Mouse (Mus musculus): ENCODE data around the gene Adcy5. TPM values are rescaled to one million over a fixed set of nuclear protein-coding genes. Genes with fewer than 3 reads are reported as not detected.

Gene Adcy5
- polyA plus RNA-seq, 2 experiments, result 0.10 to 0.32 TPM

DNA sequence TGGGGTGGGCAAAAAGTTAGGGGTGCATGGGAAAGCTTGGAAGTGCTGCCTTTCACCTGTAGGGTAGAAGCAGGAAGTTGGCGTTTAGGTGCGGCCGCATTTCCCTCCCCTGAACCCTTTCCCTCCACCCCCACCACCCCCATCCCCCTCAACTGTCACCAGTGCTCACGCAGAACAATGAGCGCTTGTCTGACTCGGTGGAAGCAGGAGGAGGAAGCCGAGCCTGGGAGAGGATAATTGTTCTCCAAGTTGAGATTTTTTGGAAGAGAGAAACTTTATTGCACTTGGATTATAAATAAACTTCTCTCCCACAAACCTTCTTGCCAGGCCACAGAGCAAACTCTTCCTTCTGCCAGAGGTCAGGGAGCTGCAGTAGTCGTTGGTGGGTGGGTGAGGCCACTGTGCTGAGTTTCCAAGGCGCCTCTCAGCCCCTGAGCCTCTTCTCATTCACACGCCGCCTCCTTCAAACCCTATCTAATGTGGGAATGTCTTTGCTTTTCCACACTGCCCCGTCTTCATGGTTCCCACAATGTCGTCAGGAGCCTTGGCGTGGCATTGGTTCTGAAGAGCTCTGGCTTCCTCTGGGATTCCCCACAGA is 77.6 kb downstream of the Adcy5 start:
- Histone ChIP-seq H3K4me3 (ENCODE audit: insufficient read depth in 1 of 2, low read depth in 2 of 2, low read length in 2 of 2) (no peak overlapping the region), H3K9ac (replicated peaks) (no peak overlapping the region), H3K27ac (no peak overlapping the region), H3K4me1 (replicated peaks; ENCODE audit: control insufficient read depth in 2 of 2, insufficient read depth in 2 of 2, low read length in 1 of 2) (no peaks in the 10 kb centered on the region), H3K9me3 (ENCODE audit: control insufficient read depth, low read length) (no peaks in the 10 kb centered on the region), H3K36me3 (replicated peaks; ENCODE audit: control insufficient read depth, insufficient read depth, low read depth) (no peaks in the 10 kb centered on the region), H3K4me2 (ENCODE audit: low read depth) (no peak overlapping the region), H3K27me3 (ENCODE audit: control insufficient read depth, insufficient read depth, low read length) (no peaks in the 10 kb centered on the region)
- no peak for TF ChIP-seq CTCF (IDR thresholded peaks at IDR 0.05; ENCODE audit: low read depth)
- TF ChIP-seq EP300 (IDR thresholded peaks at IDR 0.05; ENCODE audit: low read depth), result no peak
- DNase-seq (ENCODE audit: low read depth in 3 of 3, low spot score in 3 of 3), result no peak
- ATAC-seq (ENCODE audit: insufficient read depth), result no peak
- WGBS (ENCODE audit: insufficient replicate concordance), result 45% methylated on average over 14 of the region's 14 CpGs

GRCm38 (mm10) chr16:35233329-35233728 is 78.7 kb downstream of the Adcy5 start:
- 67% methylated on average over 4 of the region's 4 CpGs for WGBS (ENCODE audit: insufficient replicate concordance)
- Histone ChIP-seq H3K4me1 (replicated peaks; ENCODE audit: control insufficient read depth in 2 of 2, insufficient read depth in 2 of 2, low read length in 1 of 2) (no peaks in the 10 kb centered on the region), H3K36me3 (replicated peaks; ENCODE audit: control insufficient read depth, insufficient read depth, low read depth) (no peaks in the 10 kb centered on the region), H3K4me3 (ENCODE audit: insufficient read depth in 1 of 2, low read depth in 2 of 2, low read length in 2 of 2) (no peak overlapping the region), H3K4me2 (ENCODE audit: low read depth) (no peak overlapping the region), H3K9ac (replicated peaks) (no peak overlapping the region), H3K27ac (no peak overlapping the region), H3K9me3 (ENCODE audit: control insufficient read depth, low read length) (no peaks in the 10 kb centered on the region), H3K27me3 (ENCODE audit: control insufficient read depth, insufficient read depth, low read length) (no peaks in the 10 kb centered on the region)
- DNase-seq (ENCODE audit: low read depth in 3 of 3, low spot score in 3 of 3) (no peak), ATAC-seq (ENCODE audit: insufficient read depth) (no peak)
- no peak for TF ChIP-seq EP300 (IDR thresholded peaks at IDR 0.05; ENCODE audit: low read depth)
- TF ChIP-seq CTCF (IDR thresholded peaks at IDR 0.05; ENCODE audit: low read depth), result no peak

DNA sequence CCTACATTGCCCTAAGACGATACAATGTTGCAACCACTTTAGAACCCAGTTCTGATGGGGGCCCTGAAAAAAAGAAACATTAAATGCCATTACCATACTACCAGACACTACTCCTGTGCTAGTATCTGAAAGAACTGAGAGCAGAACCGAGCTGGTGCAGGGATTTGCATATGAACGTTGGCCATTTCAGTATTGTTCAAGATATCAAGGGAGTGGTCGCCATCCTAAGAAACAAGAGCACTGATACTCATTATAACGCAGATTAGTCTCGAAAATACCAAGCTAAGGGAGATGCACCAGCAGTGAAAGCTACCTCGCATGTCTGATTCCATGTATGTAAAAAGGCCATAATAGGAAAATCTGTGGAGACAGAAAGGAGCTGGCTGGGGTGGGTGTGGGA is 82.4 kb downstream of the Adcy5 start:
- H3K4me3 ChIP-seq (ENCODE audit: insufficient read depth in 1 of 2, low read depth in 2 of 2, low read length in 2 of 2), result no peak overlapping the region
- no peak for DNase-seq (ENCODE audit: low read depth in 3 of 3, low spot score in 3 of 3)
- no peaks in the 10 kb centered on the region for H3K36me3 ChIP-seq (replicated peaks; ENCODE audit: control insufficient read depth, insufficient read depth, low read depth)
- H3K27ac ChIP-seq, result no peak overlapping the region
- H3K4me1 ChIP-seq (replicated peaks; ENCODE audit: control insufficient read depth in 2 of 2, insufficient read depth in 2 of 2, low read length in 1 of 2), result no peaks in the 10 kb centered on the region
- no peaks in the 10 kb centered on the region for H3K9me3 ChIP-seq (ENCODE audit: control insufficient read depth, low read length)
- no peak overlapping the region for H3K9ac ChIP-seq (replicated peaks)
- WGBS (ENCODE audit: insufficient replicate concordance), result 64% methylated on average over 7 of the region's 7 CpGs
- TF ChIP-seq CTCF (IDR thresholded peaks at IDR 0.05; ENCODE audit: low read depth) (no peak), EP300 (IDR thresholded peaks at IDR 0.05; ENCODE audit: low read depth) (no peak)
- no peak overlapping the region for H3K4me2 ChIP-seq (ENCODE audit: low read depth)
- H3K27me3 ChIP-seq (ENCODE audit: control insufficient read depth, insufficient read depth, low read length), result no peaks in the 10 kb centered on the region
- ATAC-seq (ENCODE audit: insufficient read depth), result no peak

DNA sequence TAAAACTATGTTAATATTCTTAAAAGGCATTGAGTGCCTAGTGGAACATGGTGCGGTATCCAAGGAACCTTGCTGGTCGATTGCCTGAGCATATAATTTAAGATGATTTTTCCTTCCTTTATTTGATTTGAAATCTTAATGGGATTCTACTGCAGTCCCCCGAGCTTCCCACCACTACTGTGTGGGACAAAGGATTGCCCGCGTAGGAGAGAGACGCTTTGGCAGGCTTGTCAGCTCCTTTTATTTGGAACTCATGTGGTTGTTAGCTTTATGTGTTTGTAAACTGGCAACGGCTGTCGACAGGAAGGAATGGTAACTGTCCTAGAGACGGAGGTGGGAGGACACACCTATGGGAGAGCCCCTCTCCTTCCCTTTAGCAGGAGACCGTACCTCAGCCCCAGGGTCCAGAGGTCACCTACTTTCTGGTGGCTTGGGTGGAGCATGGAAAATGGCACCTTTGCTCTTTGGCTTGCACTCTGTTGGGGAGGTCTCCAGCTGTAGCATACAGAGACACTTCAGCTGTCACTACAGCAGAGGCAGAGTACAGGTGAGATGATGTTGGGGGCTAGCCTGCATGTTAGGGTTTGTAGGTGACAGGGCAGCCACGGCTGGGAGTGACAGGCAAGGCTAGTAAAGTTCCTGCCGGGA is 84.8 kb downstream of the Adcy5 start:
- no peak overlapping the region for H3K4me2 ChIP-seq (ENCODE audit: low read depth)

DNA sequence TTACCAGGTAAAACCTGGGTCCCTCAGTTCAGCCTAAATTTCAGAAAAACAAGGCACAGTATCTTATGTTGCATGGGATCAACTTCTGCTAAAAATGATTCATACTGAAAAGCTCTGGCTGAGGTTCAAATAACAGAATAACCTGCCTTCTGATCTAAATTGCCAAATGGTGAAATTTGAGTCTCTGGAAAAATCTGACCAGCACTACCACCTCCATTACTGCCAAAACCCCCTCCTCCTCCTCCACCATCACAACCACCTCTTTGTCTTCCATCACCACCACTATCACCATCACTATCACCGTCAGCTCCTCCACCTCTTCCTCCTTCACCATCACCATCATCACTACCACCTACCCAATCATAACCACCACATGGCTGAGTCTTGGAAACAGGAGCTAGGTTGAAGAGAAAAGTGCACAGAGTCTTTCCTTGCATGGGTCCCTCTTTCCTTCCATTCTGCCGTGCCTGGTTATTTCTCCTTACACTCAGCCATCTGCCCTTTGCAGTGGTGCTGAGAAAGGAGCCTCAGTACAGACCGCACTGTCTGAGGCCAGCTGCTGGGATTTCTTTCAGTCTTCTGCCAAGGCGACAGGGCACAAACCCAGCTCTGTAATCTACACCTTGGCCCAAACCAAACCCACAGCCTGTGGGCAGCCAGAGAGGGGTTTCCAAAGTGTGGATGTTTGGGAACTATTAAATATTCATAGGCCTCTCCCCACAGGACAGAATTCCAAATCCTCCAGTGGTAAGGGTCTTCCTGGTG is 85.5 kb downstream of the Adcy5 start:
- no peak for ATAC-seq (ENCODE audit: insufficient read depth)
- H3K36me3 ChIP-seq (replicated peaks; ENCODE audit: control insufficient read depth, insufficient read depth, low read depth), result no peaks in the 10 kb centered on the region
- H3K9me3 ChIP-seq (ENCODE audit: control insufficient read depth, low read length), result no peaks in the 10 kb centered on the region
- DNase-seq (ENCODE audit: low read depth in 3 of 3, low spot score in 3 of 3), result no peak
- no peak overlapping the region for H3K27ac ChIP-seq
- H3K27me3 ChIP-seq (ENCODE audit: control insufficient read depth, insufficient read depth, low read length), result no peaks in the 10 kb centered on the region
- WGBS (ENCODE audit: insufficient replicate concordance), result 64% methylated on average over 4 of the region's 4 CpGs
- H3K4me1 ChIP-seq (replicated peaks; ENCODE audit: control insufficient read depth in 2 of 2, insufficient read depth in 2 of 2, low read length in 1 of 2), result no peaks in the 10 kb centered on the region
- H3K4me3 ChIP-seq (ENCODE audit: insufficient read depth in 1 of 2, low read depth in 2 of 2, low read length in 2 of 2), result no peak overlapping the region
- TF ChIP-seq CTCF (IDR thresholded peaks at IDR 0.05; ENCODE audit: low read depth) (no peak), EP300 (IDR thresholded peaks at IDR 0.05; ENCODE audit: low read depth) (no peak)
- no peak overlapping the region for H3K4me2 ChIP-seq (ENCODE audit: low read depth)
- H3K9ac ChIP-seq (replicated peaks), result no peak overlapping the region

More for the DNA sequence above, 84.8 kb downstream of the Adcy5 start:
- no peak for DNase-seq (ENCODE audit: low read depth in 3 of 3, low spot score in 3 of 3)
- Histone ChIP-seq H3K9me3 (ENCODE audit: control insufficient read depth, low read length) (no peaks in the 10 kb centered on the region), H3K4me3 (ENCODE audit: insufficient read depth in 1 of 2, low read depth in 2 of 2, low read length in 2 of 2) (no peak overlapping the region), H3K27me3 (ENCODE audit: control insufficient read depth, insufficient read depth, low read length) (no peaks in the 10 kb centered on the region), H3K36me3 (replicated peaks; ENCODE audit: control insufficient read depth, insufficient read depth, low read depth) (no peaks in the 10 kb centered on the region), H3K9ac (replicated peaks) (no peak overlapping the region), H3K4me1 (replicated peaks; ENCODE audit: control insufficient read depth in 2 of 2, insufficient read depth in 2 of 2, low read length in 1 of 2) (no peaks in the 10 kb centered on the region), H3K27ac (no peak overlapping the region)
- WGBS (ENCODE audit: insufficient replicate concordance), result 54% methylated on average over 12 of the region's 12 CpGs
- TF ChIP-seq CTCF (IDR thresholded peaks at IDR 0.05; ENCODE audit: low read depth), result no peak
- TF ChIP-seq EP300 (IDR thresholded peaks at IDR 0.05; ENCODE audit: low read depth), result no peak
- ATAC-seq (ENCODE audit: insufficient read depth), result no peak
